Mouse (Mus musculus) right cerebral cortex, postnatal 36 days (tissue): ENCODE data around the gene Dlg5.

Source experiments
- DNase-seq, 2 experiments: peaks; one replicate each; pipeline ENCODE4 v3.0.0; 2022; ENCODE audit warnings: low spot score in 2 of 2, mixed read lengths in 1 of 2

Gene Dlg5

DNA sequence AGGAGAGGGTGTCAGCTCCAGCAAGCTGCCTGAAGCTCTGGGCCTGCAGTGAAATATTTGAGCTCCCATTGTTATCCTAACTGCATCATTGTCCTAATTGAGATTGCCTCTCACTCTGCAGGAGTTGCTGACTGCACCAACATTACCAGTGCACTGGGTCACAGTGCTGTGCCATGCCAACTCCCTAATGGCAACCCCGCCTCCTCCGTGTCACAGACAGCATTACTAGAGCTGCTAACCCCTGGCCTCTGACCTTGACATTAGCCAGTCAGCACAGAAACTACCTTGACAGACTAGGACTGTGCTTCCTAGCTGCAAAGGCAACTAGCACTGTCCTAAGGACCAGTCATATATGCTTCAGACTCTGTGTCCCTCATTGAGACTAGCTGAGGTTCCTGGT lies 139.0 kb downstream of the Dlg5 start:
- DNase-seq: no peak

DNA sequence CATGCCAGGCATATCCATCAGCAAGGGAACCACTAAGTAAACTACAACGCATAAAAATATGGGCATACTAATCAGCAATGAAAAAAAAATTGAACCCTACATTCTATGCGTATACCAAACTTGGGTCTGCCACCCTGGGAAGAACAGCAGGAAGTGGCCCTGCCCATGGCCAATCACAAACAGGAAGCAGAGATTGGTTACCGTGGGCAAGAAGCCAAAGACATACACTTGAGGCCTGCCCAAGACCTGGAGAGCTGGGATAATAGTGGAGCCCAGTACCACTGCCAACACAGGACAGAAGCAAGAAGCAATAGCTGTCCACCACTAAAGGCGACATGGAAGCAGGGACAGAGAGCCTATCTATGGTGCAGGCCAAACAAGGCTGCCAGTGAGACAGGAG lies 146.9 kb downstream of the Dlg5 start:
- DNase-seq: no peak

DNA sequence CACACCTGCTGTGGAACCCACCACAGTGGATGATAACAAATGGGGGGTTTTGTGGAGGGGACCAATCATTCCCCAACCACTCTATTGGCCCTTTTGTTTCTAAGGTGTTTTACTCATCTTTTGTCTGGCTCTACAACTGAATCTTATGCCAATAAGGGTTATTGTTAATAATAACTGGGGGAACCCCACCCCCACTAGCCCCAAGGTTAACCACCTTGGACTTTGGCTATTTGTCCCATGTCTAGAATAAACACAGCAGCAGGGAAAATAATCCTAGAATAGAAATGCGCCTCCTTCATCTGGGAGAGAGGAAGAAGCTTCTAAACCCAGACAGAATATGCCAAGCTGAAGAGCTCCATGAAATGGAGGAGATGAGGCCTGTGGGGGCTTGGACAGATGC lies 151.1 kb downstream of the Dlg5 start:
- DNase-seq: no peak

DNA sequence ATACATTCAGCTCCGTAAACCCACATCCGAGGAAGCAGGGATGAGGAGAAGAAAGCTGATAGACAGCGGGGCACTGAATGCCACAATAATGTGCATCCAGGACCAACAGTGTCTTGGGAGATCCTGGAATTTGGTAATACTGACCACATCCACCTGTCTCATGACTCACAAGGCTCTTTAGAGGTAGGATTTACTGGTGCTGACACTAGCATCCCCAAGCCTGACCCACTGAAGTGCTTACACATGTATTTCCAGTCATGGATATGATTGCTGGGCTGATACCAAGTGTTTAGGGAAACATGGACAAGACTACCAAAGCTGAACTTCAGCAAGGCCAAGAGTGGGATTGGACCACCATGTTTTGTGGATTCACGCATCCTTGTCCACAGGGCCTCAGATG lies 152.5 kb downstream of the Dlg5 start:
- DNase-seq: no peak

DNA sequence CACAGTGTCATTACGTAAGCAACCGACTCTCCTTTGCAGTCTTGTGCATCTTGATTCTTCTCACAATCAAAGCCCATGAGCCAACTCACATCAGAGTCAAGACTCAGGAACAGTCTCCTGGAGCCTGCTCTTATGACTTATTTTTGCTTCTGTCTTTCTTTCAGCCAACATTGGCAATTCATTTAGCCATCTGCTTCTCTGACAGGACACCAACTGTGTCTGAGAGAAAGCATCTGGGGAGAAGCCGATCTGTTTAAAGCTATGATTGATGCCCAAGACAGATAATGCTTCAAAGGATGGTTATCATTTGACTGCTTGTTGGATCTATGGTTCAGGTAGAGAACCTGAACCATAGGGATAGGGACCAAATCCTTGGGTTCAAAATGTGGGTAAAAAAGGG lies 153.3 kb downstream of the Dlg5 start:
- no peak for DNase-seq

DNA sequence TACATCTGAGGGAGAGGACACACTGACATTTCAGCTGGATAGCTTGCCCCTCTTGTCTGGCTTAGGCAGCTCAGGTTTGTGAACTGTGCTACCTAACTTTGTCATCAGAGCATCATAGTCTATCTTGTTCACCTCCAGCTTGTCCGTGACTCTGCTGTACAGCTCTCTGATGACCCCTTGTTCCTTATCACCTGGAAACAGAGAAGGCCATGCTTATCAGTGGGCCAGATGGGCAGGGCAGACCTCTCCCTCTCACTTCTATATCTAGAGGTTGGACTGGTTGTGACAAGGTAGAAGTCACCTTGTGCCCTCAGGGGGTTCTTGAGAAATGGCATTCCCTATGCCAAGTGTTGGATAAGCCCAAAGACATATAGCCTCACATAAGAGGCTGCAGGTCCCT lies 154.9 kb downstream of the Dlg5 start:
- no peak for DNase-seq

DNA sequence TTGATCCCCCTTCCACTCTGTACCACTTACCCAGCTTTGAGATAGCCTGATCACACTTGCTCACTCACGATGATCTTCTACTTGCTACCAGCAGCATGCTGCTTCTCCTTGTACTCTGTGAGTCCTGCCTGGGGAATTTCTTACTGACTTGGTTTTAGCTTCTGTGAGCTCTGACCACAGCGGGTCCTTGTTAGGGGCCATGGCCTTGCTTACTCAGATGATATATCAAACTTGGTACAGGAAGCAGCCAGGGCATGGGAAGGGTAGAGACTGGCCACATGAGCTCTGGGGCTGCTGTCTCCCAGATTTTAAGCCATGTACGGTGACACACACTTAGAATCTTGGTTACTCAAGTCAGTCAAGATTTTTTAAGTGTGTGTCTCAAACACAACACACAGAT lies 156.5 kb downstream of the Dlg5 start:
- DNase-seq: no peak

DNA sequence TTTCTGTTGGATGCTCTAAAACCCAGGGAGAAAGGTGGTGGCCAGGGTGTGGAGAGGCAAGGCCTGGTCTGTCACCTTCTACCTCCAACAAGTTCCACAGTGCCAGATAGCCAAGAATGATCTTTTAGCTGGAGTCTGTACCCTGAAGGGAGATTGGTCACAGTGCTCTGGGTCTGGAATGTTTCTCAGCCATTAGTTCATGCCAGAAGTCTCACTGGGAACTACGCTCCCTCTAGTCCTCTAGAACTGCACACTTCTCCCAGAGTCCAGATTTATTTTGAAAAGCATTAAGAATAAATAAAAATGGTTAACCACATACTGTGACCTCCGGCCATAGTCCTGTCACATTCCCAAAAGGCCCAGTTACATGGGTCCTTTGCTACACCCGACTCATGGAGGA lies 158.3 kb downstream of the Dlg5 start:
- DNase-seq: no peak

DNA sequence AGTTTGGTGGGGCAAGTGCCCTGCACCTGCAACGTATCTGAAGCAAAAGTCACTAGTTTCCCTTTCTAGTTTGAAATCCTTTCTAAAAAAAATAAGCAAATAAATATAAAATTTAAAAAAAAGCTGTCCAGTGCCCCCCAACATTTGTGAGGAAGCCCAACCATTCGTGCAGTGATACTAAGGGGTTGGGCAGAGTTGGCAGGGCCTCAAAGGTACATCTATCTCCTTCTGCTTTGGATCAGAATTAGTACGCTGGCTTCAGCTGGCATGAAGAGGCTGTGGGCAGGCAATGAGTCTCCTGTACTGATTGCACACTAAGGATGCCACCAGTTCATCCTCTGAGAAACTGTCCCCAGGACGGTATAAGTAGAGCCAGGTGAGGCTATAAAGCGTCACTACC lies 159.2 kb downstream of the Dlg5 start:
- DNase-seq: no peak
